Mouse (Mus musculus): ENCODE data around the gene Ak8.

Gene Ak8

GRCm38 (mm10) chr2:28727786-28728404 lies 27.9 kb downstream of the Ak8 start:
- DNase-seq (ENCODE audit: extremely low read depth, insufficient read length, low spot score) = no peak

DNA sequence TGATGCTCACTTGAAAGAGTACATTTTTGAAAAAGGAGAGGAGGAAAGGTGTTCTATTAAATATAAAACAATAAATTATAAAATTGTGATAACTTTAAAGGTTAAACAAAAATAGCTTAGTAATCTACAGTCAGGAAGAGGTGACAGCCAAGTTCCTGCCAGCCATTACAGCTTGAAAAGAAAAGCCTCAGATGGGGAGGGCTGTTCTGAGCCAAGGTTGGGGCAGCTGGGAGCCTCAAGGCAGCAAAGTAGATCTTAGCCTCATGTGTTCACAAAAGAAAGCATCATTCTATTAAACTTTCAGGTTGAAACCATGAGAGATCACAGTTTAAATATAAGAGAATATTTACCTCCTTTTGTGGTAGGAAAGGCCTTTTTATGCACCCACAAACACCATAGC lies 30.7 kb downstream of the Ak8 start:
- DNase-seq (ENCODE audit: extremely low read depth, insufficient read length, low spot score) = no peak

DNA sequence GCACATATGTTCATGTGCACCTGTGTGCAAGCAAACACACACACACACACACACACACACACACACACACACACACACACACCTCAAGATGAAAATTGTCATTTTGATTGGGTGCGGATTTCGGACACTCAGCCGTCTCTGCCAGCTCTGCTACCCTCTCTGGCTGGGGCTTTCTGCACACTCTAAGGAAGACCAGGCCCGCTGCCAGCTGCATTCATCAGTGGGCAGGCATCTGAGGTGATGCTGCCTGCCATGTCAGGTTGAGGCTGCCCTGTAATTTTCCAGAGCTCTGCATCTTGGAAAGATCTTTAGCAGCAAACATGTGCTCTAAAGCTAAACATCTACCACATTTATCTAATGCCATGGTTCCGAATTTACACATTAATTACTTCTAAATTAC lies 37.1 kb downstream of the Ak8 start:
- DNase-seq (ENCODE audit: extremely low read depth, insufficient read length, low spot score) = no peak

- DNase-seq (ENCODE audit: extremely low read depth, insufficient read length, low spot score) = no peak
Observed at GRCm38 (mm10) chr2:28740159-28740558, 40.2 kb downstream of the Ak8 start.

GRCm38 (mm10) chr2:28742701-28743100 lies 42.7 kb downstream of the Ak8 start:
- DNase-seq (ENCODE audit: extremely low read depth, insufficient read length, low spot score) = peak; percentile 15

- DNase-seq (ENCODE audit: extremely low read depth, insufficient read length, low spot score) = no peak
Observed at GRCm38 (mm10) chr2:28746682-28747332, 46.8 kb downstream of the Ak8 start.

GRCm38 (mm10) chr2:28747705-28748104 lies 47.7 kb downstream of the Ak8 start:
- no peak for DNase-seq (ENCODE audit: extremely low read depth, insufficient read length, low spot score)

- DNase-seq (ENCODE audit: extremely low read depth, insufficient read length, low spot score) = no peak
Observed at GRCm38 (mm10) chr2:28751186-28751585, 51.2 kb downstream of the Ak8 start.

DNA sequence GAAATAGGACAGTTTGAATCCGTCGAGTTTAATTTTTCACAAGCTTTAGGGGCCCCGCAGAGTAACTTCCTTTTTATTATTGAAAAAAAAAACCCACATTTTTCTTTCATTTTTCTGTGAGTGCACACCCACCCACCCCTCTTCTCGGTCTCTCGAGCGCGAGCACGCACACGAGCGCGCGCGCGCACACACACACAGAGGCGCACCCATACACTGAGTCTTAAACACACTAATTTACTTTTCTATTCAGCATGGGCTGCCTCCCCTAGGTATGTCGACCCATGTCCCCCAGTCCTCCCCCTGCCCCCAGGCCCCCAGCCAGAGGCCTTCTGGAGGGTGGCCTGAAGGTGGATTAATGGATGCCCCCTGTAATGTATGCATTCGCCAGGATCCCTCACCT lies 51.7 kb downstream of the Ak8 start:
- no peak for DNase-seq (ENCODE audit: extremely low read depth, insufficient read length, low spot score)

DNA sequence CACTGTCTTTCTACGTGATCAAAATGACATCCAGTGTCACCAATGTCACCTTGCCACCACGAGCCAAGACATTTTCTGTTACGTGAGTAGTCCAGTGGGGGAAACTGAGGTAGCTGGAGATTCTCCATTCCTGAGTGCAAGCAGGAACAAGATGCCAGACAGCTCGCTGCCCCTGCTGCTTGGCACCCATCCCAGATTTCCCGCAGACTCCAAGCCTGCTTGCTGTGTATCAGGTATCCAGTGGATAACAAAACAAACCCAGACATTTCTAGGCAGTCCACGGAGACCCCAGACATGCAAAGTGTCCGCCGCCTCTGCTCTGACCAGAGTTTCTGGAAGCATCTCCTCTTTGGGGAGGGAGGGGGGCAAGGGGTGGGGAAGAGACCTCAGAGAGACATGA lies 52.4 kb downstream of the Ak8 start:
- no peak for DNase-seq (ENCODE audit: extremely low read depth, insufficient read length, low spot score)

GRCm38 (mm10) chr2:28755451-28755850 lies 55.5 kb downstream of the Ak8 start:
- peak; percentile 27 for DNase-seq (ENCODE audit: extremely low read depth, insufficient read length, low spot score)

GRCm38 (mm10) chr2:28756201-28756600 lies 56.2 kb downstream of the Ak8 start:
- peak; percentile 68 for DNase-seq (ENCODE audit: extremely low read depth, insufficient read length, low spot score)

- no peak for DNase-seq (ENCODE audit: extremely low read depth, insufficient read length, low spot score)
Observed at GRCm38 (mm10) chr2:28759441-28759840, 59.5 kb downstream of the Ak8 start.

GRCm38 (mm10) chr2:28766590-28766989 lies 66.6 kb downstream of the Ak8 start:
- no peak for DNase-seq (ENCODE audit: extremely low read depth, insufficient read length, low spot score)

DNA sequence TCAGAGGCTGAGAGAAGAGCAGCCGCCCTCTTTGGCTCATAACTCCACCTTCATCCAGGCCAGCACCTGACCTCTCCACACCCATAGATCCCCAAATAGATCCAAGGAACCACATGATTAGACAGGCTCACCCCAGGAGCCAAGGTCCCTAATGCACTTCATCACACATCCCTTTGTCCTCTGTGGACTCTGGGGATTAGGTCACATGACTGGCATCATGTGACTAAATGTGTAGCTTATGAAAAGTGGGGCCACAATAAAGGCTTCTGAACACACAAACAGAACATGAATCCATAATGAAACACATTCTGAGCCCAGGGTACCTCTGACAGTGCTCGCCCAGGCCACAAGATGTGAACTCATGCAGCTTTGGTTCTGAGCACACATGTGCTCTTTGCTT lies 67.1 kb downstream of the Ak8 start:
- DNase-seq (ENCODE audit: extremely low read depth, insufficient read length, low spot score) = no peak

DNA sequence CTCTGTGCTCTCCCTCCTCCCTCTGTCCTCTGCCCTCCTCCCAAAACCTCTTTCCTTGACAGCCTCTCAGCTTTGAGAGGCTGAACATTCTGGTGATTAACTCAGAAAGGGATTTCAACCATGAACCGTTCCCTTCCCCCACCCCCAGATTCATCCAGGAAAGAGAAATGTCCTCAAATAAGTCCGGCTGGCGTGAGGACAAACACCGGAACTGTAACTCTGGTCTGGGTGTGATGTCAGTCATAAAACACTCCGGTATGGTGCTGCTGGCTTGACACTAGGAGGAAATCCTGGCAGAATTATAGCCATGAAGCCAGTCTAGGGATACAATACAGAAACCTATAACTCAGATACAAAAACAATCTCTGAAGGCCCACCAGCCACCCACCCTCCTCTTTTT lies 70.7 kb downstream of the Ak8 start:
- no peak for DNase-seq (ENCODE audit: extremely low read depth, insufficient read length, low spot score)

GRCm38 (mm10) chr2:28774073-28774472 lies 74.1 kb downstream of the Ak8 start:
- DNase-seq (ENCODE audit: extremely low read depth, insufficient read length, low spot score) = no peak

GRCm38 (mm10) chr2:28776728-28777127 lies 76.8 kb downstream of the Ak8 start:
- no peak for DNase-seq (ENCODE audit: extremely low read depth, insufficient read length, low spot score)

DNA sequence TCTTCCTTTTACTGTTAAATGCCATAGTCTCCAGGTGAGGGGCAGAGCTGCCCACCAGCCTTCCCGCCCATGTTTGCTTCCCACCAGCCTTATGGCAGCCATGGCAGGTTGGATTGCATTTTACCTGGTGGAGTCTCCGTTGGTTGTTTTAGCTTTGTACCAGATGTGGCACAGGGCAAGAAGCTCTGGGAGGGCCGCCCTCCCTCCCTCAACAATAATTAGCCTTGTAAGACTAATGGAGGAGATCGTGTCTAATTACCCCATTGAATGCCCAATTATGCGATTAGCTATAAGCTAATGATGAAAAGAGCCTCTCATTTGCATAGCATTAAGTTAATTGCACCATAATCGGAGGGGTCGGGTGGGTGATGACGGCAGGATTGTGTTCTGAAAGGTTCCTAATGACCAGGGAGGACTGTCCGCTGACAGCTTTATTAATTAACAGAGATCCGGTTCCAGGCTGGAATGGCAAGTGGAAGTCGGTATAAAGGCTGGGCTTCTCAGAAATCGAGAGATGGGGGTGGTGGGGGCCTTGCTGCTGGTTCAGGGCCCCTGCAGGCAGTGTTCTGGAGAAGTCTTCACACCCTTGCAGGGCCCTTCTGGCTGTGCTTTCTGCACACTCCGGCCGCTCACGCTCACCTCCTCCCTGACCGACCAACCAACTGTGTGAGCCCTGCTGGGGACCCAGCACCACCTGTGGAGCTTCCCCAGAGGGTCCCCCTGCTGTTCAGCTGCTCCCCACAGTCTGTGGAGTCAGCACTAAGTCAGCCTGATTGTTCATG lies 80.2 kb downstream of the Ak8 start:
- DNase-seq (ENCODE audit: extremely low read depth, insufficient read length, low spot score) = no peak

- DNase-seq (ENCODE audit: extremely low read depth, insufficient read length, low spot score) = no peak
Observed at GRCm38 (mm10) chr2:28781310-28781709, 81.3 kb downstream of the Ak8 start.

DNA sequence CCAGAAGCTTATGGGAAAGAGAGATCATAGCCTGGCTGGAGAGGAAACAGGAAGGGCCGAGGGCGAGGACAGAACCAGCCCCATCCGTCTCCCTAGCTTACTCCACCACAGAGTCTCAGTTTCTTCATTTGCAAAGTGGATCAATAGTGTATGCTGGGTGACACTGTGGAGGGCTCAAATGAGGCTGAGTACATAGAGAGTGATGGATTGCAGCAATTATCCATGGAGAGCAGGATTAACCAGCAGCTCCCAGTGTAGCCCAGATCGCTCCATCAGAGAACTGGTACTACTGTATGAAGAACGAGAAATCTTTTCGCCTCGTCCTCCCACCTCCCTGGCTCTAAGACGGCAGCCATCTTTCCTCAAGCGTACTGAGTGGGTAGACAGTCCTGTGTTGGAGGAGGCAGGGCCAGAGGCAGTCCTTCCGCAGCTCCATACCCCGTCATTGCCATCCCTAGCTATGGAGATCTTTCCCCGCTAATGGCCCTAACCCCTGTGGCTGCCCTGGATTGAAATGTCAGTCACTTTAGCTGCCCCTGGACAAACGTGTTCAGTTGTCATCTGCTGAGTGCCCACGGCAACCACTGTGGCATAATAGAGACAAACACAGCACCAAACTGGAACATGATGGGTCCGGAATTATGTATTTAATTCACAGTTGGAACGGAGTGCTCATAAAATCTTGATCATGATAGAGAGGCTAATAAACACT lies 86.5 kb downstream of the Ak8 start:
- no peak for DNase-seq (ENCODE audit: extremely low read depth, insufficient read length, low spot score)

Measured in 3134 (cell line).